Mouse (Mus musculus) cerebellum, postnatal 10 days (tissue): ENCODE measurements at regions not wholly inside any gene's neighbourhood (a gene's known extent, or its start where the extent isn't known, plus 50 kb on each side); places are given as distances from the start of the nearest gene placed in this dataset.
A peak's percentile ranks its signal among the peaks of the same experiment; 100 is the strongest.

Source experiments
- DNase-seq, 2 experiments: peaks; one replicate each; pipeline ENCODE4 v3.0.0; 2021; ENCODE audit warnings: mixed read lengths in 2 of 2

- no peak for DNase-seq
These were observed 271.8 kb downstream of the Gabrg2 start for GRCm38 (mm10) chr11:41728839-41729238.

GRCm38 (mm10) chr11:41716616-41717015 lies 284.0 kb downstream of the Gabrg2 start:
- no peak for DNase-seq

GRCm38 (mm10) chr11:41690682-41691081 lies 310.0 kb downstream of the Gabrg2 start:
- DNase-seq: no peak

GRCm38 (mm10) chr11:41682991-41683390 lies 317.7 kb downstream of the Gabrg2 start:
- no peak for DNase-seq

GRCm38 (mm10) chr11:41652566-41652965 lies 348.1 kb downstream of the Gabrg2 start:
- DNase-seq: no peak

GRCm38 (mm10) chr11:41645502-41645891 lies 355.2 kb downstream of the Gabrg2 start:
- no peak for DNase-seq

GRCm38 (mm10) chr11:41644725-41645501 lies 355.7 kb downstream of the Gabrg2 start:
- peak; percentile 13 to 41 for DNase-seq

GRCm38 (mm10) chr11:41644083-41644482 lies 356.6 kb downstream of the Gabrg2 start:
- DNase-seq: no peak

GRCm38 (mm10) chr11:41599006-41599405 lies 401.7 kb downstream of the Gabrg2 start:
- DNase-seq: peak; percentile 71 to 75

GRCm38 (mm10) chr11:41598431-41598830 lies 402.2 kb downstream of the Gabrg2 start:
- peak; percentile 84 to 89 for DNase-seq

GRCm38 (mm10) chr11:41591426-41591825 lies 409.2 kb downstream of the Gabrg2 start:
- peak; percentile 32 to 50 for DNase-seq
